9 mouse cellular contexts compared by ENCODE assay signal in genomic region chr10:19023622-19024326, GRCm38 (mm10).
"Had no signal": no experiment of that assay in that cellular context is flagged by ENCODE, and none has a peak within 500 bp of the region (broad histone marks: within the 10 kb centered on the region; RNA-seq: fewer than 3 reads in every experiment).

No protein-coding gene starts in this region.

- H3K4me2 ChIP-seq: intestine, embryonic 15.5 days; limb, embryonic 12.5 days had no signal

- H3K9ac ChIP-seq: intestine, embryonic 15.5 days; limb, embryonic 12.5 days; liver, embryonic 14.5 days had no signal

- H3K27ac ChIP-seq: intestine, embryonic 15.5 days; layer of hippocampus, adult 2 months; limb, embryonic 12.5 days; liver, embryonic 14.5 days; midbrain, embryonic 10.5 days had no signal

- H3K4me3 ChIP-seq: intestine, embryonic 15.5 days; layer of hippocampus, adult 2 months; limb, embryonic 12.5 days; midbrain, embryonic 10.5 days had no signal

- DNase-seq: liver; lung, adult 18-20 months; right cerebral cortex, postnatal 14 days; thymus, postnatal 36 days had no signal

- H3K36me3 ChIP-seq: intestine, embryonic 15.5 days; limb, embryonic 12.5 days; midbrain, embryonic 10.5 days had no signal

- H3K27me3 ChIP-seq: intestine, embryonic 15.5 days; limb, embryonic 12.5 days had no signal

- H3K9me3 ChIP-seq: intestine, embryonic 15.5 days; limb, embryonic 12.5 days; midbrain, embryonic 10.5 days had no signal

- ATAC-seq: intestine, embryonic 15.5 days had no signal

- H3K4me1 ChIP-seq: intestine, embryonic 15.5 days; limb, embryonic 12.5 days; midbrain, embryonic 10.5 days had no signal
